Mouse (Mus musculus): ENCODE data around the gene Slc39a13. TPM values are rescaled to one million over a fixed set of nuclear protein-coding genes. Genes with fewer than 3 reads are reported as not detected.

Gene Slc39a13
- polyA plus RNA-seq (2015; fragmentation: Nextera tagmentation; extraction: Ambion mirVana), result 10.6 and 10.9 TPM in 2 replicates

GRCm38 (mm10) chr2:91070076-91070800 is at the start of gene Slc39a13:
Slc39a13 (minus strand) TSS chr2:91070417.
- Histone ChIP-seq H3K9ac (peak within 1 kb of the TSS; percentile 77), H3K4me2 (peak within 1 kb of the TSS; percentile 88), H3K4me1 (replicated peaks) (peaks cover 26% of the 10 kb centered on the region), H3K27ac (peak within 1 kb of the TSS; percentile 88), H3K4me3 (replicated peaks) (peak within 1 kb of the TSS; percentile 72), H3K27me3 (no peaks in the 10 kb centered on the region; the same call in 1 of the 2 replicates), H3K9me3 (replicated peaks) (no peaks in the 10 kb centered on the region), H3K36me3 (peaks cover 11% of the 10 kb centered on the region)
- ATAC-seq (ENCODE audit: low read depth) (peak; percentile 95), DNase-seq (peak; percentile 90)
- under 1% methylated on average over 69 of the region's 69 CpGs for WGBS (ENCODE audit: insufficient replicate concordance)

GRCm38 (mm10) chr2:91119551-91119950 is 49.3 kb upstream of the Slc39a13 start:
- H3K27ac ChIP-seq, result no peak overlapping the region
- ATAC-seq (ENCODE audit: low read depth), result no peak
- 62% methylated on average over 6 of the region's 6 CpGs for WGBS (ENCODE audit: insufficient replicate concordance)

GRCm38 (mm10) chr2:91119061-91119460 is 48.8 kb upstream of the Slc39a13 start:
- Histone ChIP-seq H3K4me2 (no peak overlapping the region), H3K27me3 (peaks cover 11% of the 10 kb centered on the region; the same call in 1 of the 2 replicates), H3K9me3 (replicated peaks) (no peaks in the 10 kb centered on the region), H3K4me3 (replicated peaks) (no peak overlapping the region), H3K27ac (no peak overlapping the region), H3K36me3 (no peaks in the 10 kb centered on the region), H3K4me1 (replicated peaks) (peaks cover 14% of the 10 kb centered on the region), H3K9ac (no peak overlapping the region)
- no peak for DNase-seq
- WGBS (ENCODE audit: insufficient replicate concordance), result 85% methylated on average over 19 of the region's 19 CpGs
- ATAC-seq (ENCODE audit: low read depth), result no peak

More at GRCm38 (mm10) chr2:91119551-91119950, 49.3 kb upstream of the Slc39a13 start:
- no peak overlapping the region for H3K4me2 ChIP-seq
- H3K4me3 ChIP-seq (replicated peaks), result no peak overlapping the region
- H3K4me1 ChIP-seq (replicated peaks), result peaks cover 9% of the 10 kb centered on the region
- H3K9me3 ChIP-seq (replicated peaks), result no peaks in the 10 kb centered on the region
- no peaks in the 10 kb centered on the region for H3K36me3 ChIP-seq
- peaks cover 11% of the 10 kb centered on the region; the same call in 1 of the 2 replicates for H3K27me3 ChIP-seq
- H3K9ac ChIP-seq, result no peak overlapping the region
- DNase-seq, result no peak

- Histone ChIP-seq H3K36me3 (no peaks in the 10 kb centered on the region), H3K27ac (no peak overlapping the region), H3K4me3 (replicated peaks) (no peak overlapping the region), H3K4me2 (no peak overlapping the region), H3K9me3 (replicated peaks) (no peaks in the 10 kb centered on the region), H3K9ac (no peak overlapping the region), H3K4me1 (replicated peaks) (peaks cover 18% of the 10 kb centered on the region), H3K27me3 (peaks cover 11% of the 10 kb centered on the region; the same call in 1 of the 2 replicates)
- ATAC-seq (ENCODE audit: low read depth), result no peak
- 50% methylated on average over 1 of the region's 1 CpGs for WGBS (ENCODE audit: insufficient replicate concordance)
- no peak for DNase-seq
These were observed 48.4 kb upstream of the Slc39a13 start for GRCm38 (mm10) chr2:91118647-91119046.

GRCm38 (mm10) chr2:91117585-91118275 is 47.5 kb upstream of the Slc39a13 start, which contains the start of gene Mybpc3:
Mybpc3 (plus strand) TSS chr2:91118144.
- H3K9me3 ChIP-seq (replicated peaks), result no peaks in the 10 kb centered on the region
- peaks cover 11% of the 10 kb centered on the region; the same call in 1 of the 2 replicates for H3K27me3 ChIP-seq
- 66% methylated on average over 11 of the region's 11 CpGs for WGBS (ENCODE audit: insufficient replicate concordance)
- H3K4me2 ChIP-seq, result no peak within 1 kb of the TSS
- no peak within 1 kb of the TSS for H3K27ac ChIP-seq
- H3K4me3 ChIP-seq (replicated peaks), result no peak within 1 kb of the TSS
- H3K36me3 ChIP-seq, result no peaks in the 10 kb centered on the region
- H3K9ac ChIP-seq, result no peak within 1 kb of the TSS
- DNase-seq (no peak), ATAC-seq (ENCODE audit: low read depth) (no peak)
- H3K4me1 ChIP-seq (replicated peaks), result peaks cover 27% of the 10 kb centered on the region

GRCm38 (mm10) chr2:91116842-91117241 is 46.6 kb upstream of the Slc39a13 start:
- Histone ChIP-seq H3K9ac (no peak overlapping the region), H3K27me3 (peaks cover 11% of the 10 kb centered on the region; the same call in 1 of the 2 replicates), H3K4me3 (replicated peaks) (no peak overlapping the region), H3K36me3 (no peaks in the 10 kb centered on the region), H3K4me2 (no peak overlapping the region), H3K4me1 (replicated peaks) (peaks cover 35% of the 10 kb centered on the region), H3K9me3 (replicated peaks) (no peaks in the 10 kb centered on the region), H3K27ac (no peak overlapping the region)
- ATAC-seq (ENCODE audit: low read depth) (no peak), DNase-seq (no peak)
- 60% methylated on average over 5 of the region's 5 CpGs for WGBS (ENCODE audit: insufficient replicate concordance)

GRCm38 (mm10) chr2:91115578-91115970 is 45.4 kb upstream of the Slc39a13 start:
- H3K4me2 ChIP-seq, result peak overlapping the region; percentile 58
- H3K4me1 ChIP-seq (replicated peaks), result peaks cover 35% of the 10 kb centered on the region
- WGBS (ENCODE audit: insufficient replicate concordance), result 76% methylated on average over 12 of the region's 12 CpGs
- no peak overlapping the region for H3K27ac ChIP-seq
- DNase-seq, result no peak
- no peak for ATAC-seq (ENCODE audit: low read depth)
- no peaks in the 10 kb centered on the region for H3K9me3 ChIP-seq (replicated peaks)
- H3K9ac ChIP-seq, result peak overlapping the region; percentile 40; the same call in 1 of the 2 replicates
- peak overlapping the region; percentile 42 for H3K4me3 ChIP-seq (replicated peaks)
- H3K27me3 ChIP-seq, result no peaks in the 10 kb centered on the region
- no peaks in the 10 kb centered on the region for H3K36me3 ChIP-seq

GRCm38 (mm10) chr2:91114781-91115577 is 44.8 kb upstream of the Slc39a13 start:
- H3K4me2 ChIP-seq, result peak overlapping the region; percentile 58
- H3K36me3 ChIP-seq, result no peaks in the 10 kb centered on the region
- 56% methylated on average over 42 of the region's 42 CpGs for WGBS (ENCODE audit: insufficient replicate concordance)
- peak overlapping the region; percentile 42 for H3K4me3 ChIP-seq (replicated peaks)
- no peak overlapping the region for H3K27ac ChIP-seq
- H3K4me1 ChIP-seq (replicated peaks), result peaks cover 36% of the 10 kb centered on the region
- H3K27me3 ChIP-seq, result no peaks in the 10 kb centered on the region
- ATAC-seq (ENCODE audit: low read depth), result peak; percentile 54
- DNase-seq, result peak; percentile 82
- H3K9me3 ChIP-seq (replicated peaks), result no peaks in the 10 kb centered on the region
- H3K9ac ChIP-seq, result peak overlapping the region; percentile 40; the same call in 1 of the 2 replicates

- Histone ChIP-seq H3K9ac (0 out of 2 replicates have a peak overlapping the region, but pooled peaks have one; percentile 41), H3K4me1 (replicated peaks) (peaks cover 46% of the 10 kb centered on the region), H3K36me3 (no peaks in the 10 kb centered on the region), H3K27ac (peak overlapping the region; percentile 27; the same call in 1 of the 2 replicates), H3K9me3 (replicated peaks) (no peaks in the 10 kb centered on the region), H3K4me3 (replicated peaks) (no peak overlapping the region), H3K27me3 (no peaks in the 10 kb centered on the region), H3K4me2 (peak overlapping the region; percentile 29)
- ATAC-seq (ENCODE audit: low read depth) (peak; percentile 64), DNase-seq (no peak)
- WGBS (ENCODE audit: insufficient replicate concordance), result 35% methylated on average over 6 of the region's 6 CpGs
These were observed 43.6 kb upstream of the Slc39a13 start for GRCm38 (mm10) chr2:91113852-91114251.

- Histone ChIP-seq H3K36me3 (no peaks in the 10 kb centered on the region), H3K9me3 (replicated peaks) (no peaks in the 10 kb centered on the region), H3K27ac (peak overlapping the region; percentile 6; the same call in 1 of the 2 replicates), H3K4me3 (replicated peaks) (no peak overlapping the region), H3K4me2 (peak overlapping the region; percentile 29; the same call in 1 of the 2 replicates), H3K9ac (0 out of 2 replicates have a peak overlapping the region, but pooled peaks have one; percentile 41), H3K4me1 (replicated peaks) (peaks cover 51% of the 10 kb centered on the region), H3K27me3 (no peaks in the 10 kb centered on the region)
- ATAC-seq (ENCODE audit: low read depth) (no peak), DNase-seq (no peak)
- 62% methylated on average over 10 of the region's 10 CpGs for WGBS (ENCODE audit: insufficient replicate concordance)
These were observed 43.1 kb upstream of the Slc39a13 start for GRCm38 (mm10) chr2:91113334-91113733.

Data from liver, embryonic 13.5 days (tissue).